Mouse (Mus musculus): Measurements from ENCODE around the gene Map3k21.

DNA sequence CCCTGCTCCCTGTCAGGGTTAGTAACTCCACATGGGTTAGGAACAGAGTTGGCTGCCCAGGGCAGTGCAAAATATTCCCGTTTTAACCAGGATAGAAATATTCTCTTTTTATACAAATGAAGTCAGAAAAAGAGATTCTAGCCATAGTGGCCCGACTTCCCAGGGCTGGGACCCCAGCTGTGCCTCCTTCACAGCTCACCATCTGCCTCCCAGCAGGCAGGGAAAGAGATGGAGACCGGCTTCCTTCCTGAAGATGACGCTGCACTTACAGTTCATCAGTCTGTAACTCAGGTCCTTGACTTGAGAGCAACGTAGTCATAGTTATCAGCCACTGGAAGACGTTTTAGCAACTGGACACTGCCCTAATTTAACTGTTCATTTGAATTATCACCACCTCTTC, 70.6 kb downstream of the Map3k21 start:
- no peak for TF ChIP-seq CTCF (conservative IDR thresholded peaks at IDR 0.05 in 1 of 2, IDR thresholded peaks at IDR 0.05 in 1 of 2; ENCODE audit: low read depth in 2 of 2, low read length in 2 of 2)
- no peak for TF ChIP-seq POLR2A (IDR thresholded peaks at IDR 0.05; ENCODE audit: low read depth, low read length)
- no peak for TF ChIP-seq MAX (IDR thresholded peaks at IDR 0.05; ENCODE audit: low read length)
- no peak for TF ChIP-seq SMC3 (IDR thresholded peaks at IDR 0.05; ENCODE audit: low read depth, low read length)
- no peak for TF ChIP-seq EP300 (IDR thresholded peaks at IDR 0.05; ENCODE audit: low read length)
- TF ChIP-seq TCF12 (IDR thresholded peaks at IDR 0.05; ENCODE audit: low read depth, low read length) = no peak
- no peak for TF ChIP-seq ZNF384 (IDR thresholded peaks at IDR 0.05; ENCODE audit: low read depth, low read length)
- no peak for TF ChIP-seq BHLHE40 (IDR thresholded peaks at IDR 0.05; ENCODE audit: low read depth, low read length)
